Mouse (Mus musculus) kidney, adult 8-10 months (tissue): ENCODE data around the gene Ccdc153.

Experiments
- DNase-seq, 2 experiments: peaks; one replicate each; pipeline ENCODE4 v3.0.0; 2022

Ccdc153 gene

GRCm38 (mm10) chr9:44288076-44288958 is 47.8 kb downstream of the Ccdc153 start, which contains the start of gene Abcg4:
Gene Abcg4, minus strand, starts transcription at chr9:44288615.
- no peak for DNase-seq

GRCm38 (mm10) chr9:44288959-44289291 is 48.4 kb downstream of the Ccdc153 start:
- no peak for DNase-seq

DNA sequence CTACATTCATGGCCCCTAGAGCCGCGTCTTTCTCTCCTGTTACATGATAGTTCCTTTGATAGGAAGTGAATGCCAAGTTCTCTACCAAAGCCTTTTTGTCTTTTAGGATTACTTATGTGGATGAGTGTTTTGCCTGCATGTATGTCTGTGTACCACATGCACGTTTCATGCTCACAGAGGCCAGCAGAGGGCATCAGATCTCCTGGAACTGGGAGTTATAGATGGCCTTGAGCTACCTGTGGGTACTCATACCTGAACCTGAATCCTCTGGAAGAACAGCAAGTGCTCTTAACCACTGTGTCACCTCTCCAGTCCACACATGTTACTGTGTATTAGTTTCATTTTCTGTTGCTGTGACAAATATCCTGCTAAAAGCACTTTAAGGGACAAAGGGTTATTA is 52.0 kb downstream of the Ccdc153 start:
- peak in 1 of 2 experiments; percentile 74 for DNase-seq
